Mouse (Mus musculus): ENCODE data around the gene Mis18a.

Mis18a gene

GRCm38 (mm10) chr16:90727233-90728115 is at the start of gene Mis18a:
Mis18a (minus strand) TSS chr16:90727404.
- DNase-seq (ENCODE audit: low read depth, low spot score): peak; percentile 95

GRCm38 (mm10) chr16:90775946-90776520 is 48.8 kb upstream of the Mis18a start:
- no peak for DNase-seq (ENCODE audit: low read depth, low spot score)

GRCm38 (mm10) chr16:90774646-90775045 is 47.4 kb upstream of the Mis18a start:
- no peak for DNase-seq (ENCODE audit: low read depth, low spot score)

- DNase-seq (ENCODE audit: low read depth, low spot score): no peak
Measured at GRCm38 (mm10) chr16:90774216-90774615, 47.0 kb upstream of the Mis18a start.

GRCm38 (mm10) chr16:90766919-90767454 is 39.8 kb upstream of the Mis18a start:
- DNase-seq (ENCODE audit: low read depth, low spot score): no peak

- no peak for DNase-seq (ENCODE audit: low read depth, low spot score)
Measured at GRCm38 (mm10) chr16:90765195-90765877, 38.1 kb upstream of the Mis18a start.

- no peak for DNase-seq (ENCODE audit: low read depth, low spot score)
Measured at GRCm38 (mm10) chr16:90760515-90760914, 33.3 kb upstream of the Mis18a start.

GRCm38 (mm10) chr16:90759335-90759734 is 32.1 kb upstream of the Mis18a start:
- no peak for DNase-seq (ENCODE audit: low read depth, low spot score)

GRCm38 (mm10) chr16:90753386-90753941 is 26.3 kb upstream of the Mis18a start:
- DNase-seq (ENCODE audit: low read depth, low spot score): no peak

- DNase-seq (ENCODE audit: low read depth, low spot score): no peak
Measured at GRCm38 (mm10) chr16:90748169-90748568, 21.0 kb upstream of the Mis18a start.

- DNase-seq (ENCODE audit: low read depth, low spot score): no peak
Measured at GRCm38 (mm10) chr16:90747143-90747542, 19.9 kb upstream of the Mis18a start.

- DNase-seq (ENCODE audit: low read depth, low spot score): no peak
Measured at GRCm38 (mm10) chr16:90738092-90738956, 11.1 kb upstream of the Mis18a start, which contains the start of gene Mrap. Mrap (plus strand) TSS chr16:90738207.

GRCm38 (mm10) chr16:90736672-90737270 is 9.6 kb upstream of the Mis18a start:
- DNase-seq (ENCODE audit: low read depth, low spot score): no peak

- DNase-seq (ENCODE audit: low read depth, low spot score): no peak
Measured at GRCm38 (mm10) chr16:90735611-90736010, 8.4 kb upstream of the Mis18a start.

- DNase-seq (ENCODE audit: low read depth, low spot score): no peak
Measured at GRCm38 (mm10) chr16:90726600-90727227, 490 bp downstream of the Mis18a start.

GRCm38 (mm10) chr16:90724051-90724450 is 3.2 kb downstream of the Mis18a start:
- peak; percentile 78 for DNase-seq (ENCODE audit: low read depth, low spot score)

- DNase-seq (ENCODE audit: low read depth, low spot score): no peak
Measured at GRCm38 (mm10) chr16:90710313-90710712, 16.9 kb downstream of the Mis18a start.

GRCm38 (mm10) chr16:90709711-90710289 is 17.4 kb downstream of the Mis18a start:
- DNase-seq (ENCODE audit: low read depth, low spot score): no peak

GRCm38 (mm10) chr16:90706279-90706678 is 20.9 kb downstream of the Mis18a start:
- no peak for DNase-seq (ENCODE audit: low read depth, low spot score)

Data from R1 (cell line).